In genomic region chr6:72947960-72948359, GRCm38 (mm10) we compare ENCODE assay signal across 12 mouse cellular contexts. TPM values are rescaled to one million over a fixed set of nuclear protein-coding genes. Genes with fewer than 3 reads are reported as not detected.
DNase-seq lines count a peak whose midpoint lies in the region.
"Had no signal": no experiment of that assay in that cellular context is flagged by ENCODE, and none has a peak within 500 bp of the region (broad histone marks: within the 10 kb centered on the region; RNA-seq: fewer than 3 reads in every experiment).

No protein-coding gene starts in this region.

- intact Hi-C loops in left cerebral cortex, postnatal 36 days (cut with DNase I): no loop called here

- DNase-seq in cerebellum, postnatal 14 days: peak; percentile 19 to 33
- DNase-seq in cerebellum, adult 8-10 months: no peak
- peak; percentile 28 for DNase-seq in kidney, adult 11 months
- DNase-seq in kidney, adult 18-20 months: no peak
- peak; percentile 9 for DNase-seq in ovary, postnatal 36 days (ENCODE audit: low spot score)
- DNase-seq in ovary, postnatal 14 days (ENCODE audit: low spot score): no peak
- no peak for DNase-seq in spleen, postnatal 10 days (ENCODE audit: low spot score in 2 of 2)
- DNase-seq in left cerebral cortex, postnatal 36 days (ENCODE audit: low spot score in 2 of 2): no peak
- DNase-seq: adrenal gland, postnatal 36 days; gastrocnemius, postnatal 36 days; layer of hippocampus, adult 9-11 months; spleen, adult 18-20 months had no signal

RNA-seq across cellular contexts. Expression of gene Tmsb10, which starts 10.6 kb away (rescaled TPM):
- total RNA-seq in left cerebral cortex, postnatal 36 days (2021): 100 to 1,000 TPM; 504 to 568 TPM

RNA-seq across cellular contexts. Expression of gene Kcmf1, which starts 48.2 kb away (rescaled TPM):
- total RNA-seq in left cerebral cortex, postnatal 36 days (2021): 10 to 100 TPM; 64.1 to 71.5 TPM

Comparison
In these comparisons a context has a peak if more than half of its experiments do, and no peak if none do; other contexts are left out.
1. DNase-seq: peak in cerebellum, postnatal 14 days (2 of 2), kidney, adult 11 months (single experiment) and ovary, postnatal 36 days (single experiment); none in cerebellum, adult 8-10 months (single experiment), kidney, adult 18-20 months (single experiment), ovary, postnatal 14 days (single experiment), spleen, postnatal 10 days (0 of 2) and left cerebral cortex, postnatal 36 days (0 of 2).